Mouse (Mus musculus) lung, adult 2 months (tissue): Measurements from ENCODE around the gene Cntnap2.

ENCODE experiments used
- CTCF ChIP-seq: fragments of 200-500 bp; IDR thresholded peaks from 2 replicates; pipeline ENCODE4 v1.5.1; 2011; ENCODE audit warnings: mild to moderate bottlenecking, low read length, control low read depth; ENCODE audit not compliant: insufficient read depth
- POLR2A ChIP-seq: fragments of 200-500 bp; IDR thresholded peaks from 2 replicates; pipeline ENCODE4 v1.6.1; 2011; ENCODE audit warnings: low read depth, mild to moderate bottlenecking, control low read depth, low read length, borderline replicate concordance; ENCODE audit errors: extremely low read depth

GRCm38 (mm10) chr6:47267236-47267635 is 2208.1 kb downstream of the Cntnap2 start:
- no peak for TF ChIP-seq POLR2A
- no peak for TF ChIP-seq CTCF
